Mouse (Mus musculus): ENCODE measurements around the gene Elane. TPM values are rescaled to one million over a fixed set of nuclear protein-coding genes. Genes with fewer than 3 reads are reported as not detected.
A peak's percentile ranks its signal among the peaks of the same experiment; 100 is the strongest.
"Not testable (repeated sequence)": the region's sequence is repeated elsewhere in the genome, so short reads cannot be mapped to it uniquely, and the experiment has no call there.

Gene Elane
- polyA plus RNA-seq, 1 experiment from 2014 or later: 11.1 TPM

DNA sequence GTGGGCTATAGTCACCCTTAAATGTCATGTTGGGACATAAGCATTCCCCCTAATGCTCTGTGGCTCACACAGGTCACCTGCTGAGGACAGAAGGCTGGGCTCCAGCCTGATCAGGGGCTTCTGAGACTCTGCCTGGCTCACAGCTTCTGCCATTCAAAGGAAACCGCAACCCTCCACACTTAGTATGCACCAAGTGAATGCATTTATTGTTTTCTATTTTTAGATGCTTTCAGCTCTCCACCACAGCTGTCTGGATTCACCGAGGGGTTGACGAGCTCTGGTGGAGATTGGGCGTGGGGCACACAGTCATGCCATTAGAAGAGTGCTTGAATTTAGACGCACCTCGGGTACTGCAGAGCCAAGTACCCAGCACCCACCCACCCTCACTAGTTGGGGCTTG, 12.7 kb upstream of the Elane start:
- peak overlapping the region; percentile 99 for H3K4me2 ChIP-seq
- WGBS: 13% methylated on average over 6 of the region's 6 CpGs
- H3K27me3 ChIP-seq (replicated peaks): no peaks in the 10 kb centered on the region
- no peaks in the 10 kb centered on the region for H3K9me3 ChIP-seq
- H3K4me1 ChIP-seq: peaks cover 23% of the 10 kb centered on the region; the same call in 1 of the 2 replicates
- ATAC-seq (ENCODE audit: insufficient read depth, low FRiP score, low read depth): no peak
- no peak overlapping the region for H3K9ac ChIP-seq
- H3K4me3 ChIP-seq (replicated peaks): peak overlapping the region; percentile 70
- H3K27ac ChIP-seq: no peak overlapping the region
- H3K36me3 ChIP-seq: no peaks in the 10 kb centered on the region

GRCm38 (mm10) chr10:79873715-79874289, 12.2 kb upstream of the Elane start:
- H3K4me3 ChIP-seq (replicated peaks): peak overlapping the region; percentile 70
- 0 out of 2 replicates have a peak overlapping the region, but pooled peaks have one; percentile 40 for H3K27ac ChIP-seq
- H3K4me1 ChIP-seq: peaks cover 23% of the 10 kb centered on the region; the same call in 1 of the 2 replicates
- no peak for ATAC-seq (ENCODE audit: insufficient read depth, low FRiP score, low read depth)
- 2% methylated on average over 26 of the region's 26 CpGs for WGBS
- no peaks in the 10 kb centered on the region for H3K9me3 ChIP-seq
- H3K4me2 ChIP-seq: peak overlapping the region; percentile 99
- peak overlapping the region; percentile 69 for H3K9ac ChIP-seq
- no peaks in the 10 kb centered on the region for H3K27me3 ChIP-seq (replicated peaks)
- no peaks in the 10 kb centered on the region for H3K36me3 ChIP-seq

GRCm38 (mm10) chr10:79874290-79874862, 11.7 kb upstream of the Elane start, which contains the start of the genes Prtn3 and Plppr3:
Gene Prtn3, plus strand, starts transcription at chr10:79874476.
Gene Plppr3, minus strand, starts transcription at chr10:79874634.
- Histone ChIP-seq H3K4me3 (replicated peaks) (peak within 1 kb of the TSS; percentile 70), H3K9me3 (no peaks in the 10 kb centered on the region), H3K9ac (peak within 1 kb of the TSS; percentile 69), H3K36me3 (no peaks in the 10 kb centered on the region), H3K4me1 (peaks cover 23% of the 10 kb centered on the region; the same call in 1 of the 2 replicates), H3K27me3 (replicated peaks) (no peaks in the 10 kb centered on the region), H3K27ac (peak within 1 kb of the TSS; percentile 40; the same call in 1 of the 2 replicates), H3K4me2 (peak within 1 kb of the TSS; percentile 99)
- under 1% methylated on average over 43 of the region's 57 CpGs for WGBS
- peak; percentile 64 for ATAC-seq (ENCODE audit: insufficient read depth, low FRiP score, low read depth)

- Histone ChIP-seq H3K27ac (no peak overlapping the region), H3K27me3 (replicated peaks) (no peaks in the 10 kb centered on the region), H3K36me3 (no peaks in the 10 kb centered on the region), H3K4me1 (peaks cover 42% of the 10 kb centered on the region), H3K9me3 (no peaks in the 10 kb centered on the region), H3K4me2 (no peak overlapping the region), H3K4me3 (replicated peaks) (no peak overlapping the region), H3K9ac (no peak overlapping the region)
- ATAC-seq (ENCODE audit: insufficient read depth, low FRiP score, low read depth): no peak
- 48% methylated on average over 1 of the region's 1 CpGs for WGBS
Observed at GRCm38 (mm10) chr10:79877174-79877573, 8.9 kb upstream of the Elane start.

DNA sequence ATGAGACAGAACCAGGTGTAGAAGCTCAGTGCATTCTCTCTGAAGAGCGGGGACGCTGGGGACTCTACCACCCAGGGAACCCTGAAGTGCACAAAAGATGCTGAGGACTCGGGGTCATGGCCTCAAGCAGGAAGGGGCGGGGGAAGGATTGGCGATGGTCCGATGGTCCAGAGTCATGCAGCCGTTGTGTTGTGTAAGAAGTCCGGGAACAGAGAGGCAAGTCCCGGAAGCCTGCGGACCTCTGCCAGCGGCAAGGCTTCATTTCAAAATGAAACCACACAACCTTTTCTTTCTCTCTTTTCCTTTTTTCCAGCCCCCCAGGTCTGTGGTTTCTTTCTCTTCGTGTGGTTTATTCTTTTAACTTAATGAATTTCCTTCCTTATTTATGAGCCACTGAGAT, 8.3 kb upstream of the Elane start:
- H3K4me1 ChIP-seq: peaks cover 45% of the 10 kb centered on the region
- no peaks in the 10 kb centered on the region for H3K27me3 ChIP-seq (replicated peaks)
- no peaks in the 10 kb centered on the region for H3K36me3 ChIP-seq
- no peak for ATAC-seq (ENCODE audit: insufficient read depth, low FRiP score, low read depth)
- H3K4me3 ChIP-seq (replicated peaks): no peak overlapping the region
- H3K27ac ChIP-seq: no peak overlapping the region
- no peak overlapping the region for H3K9ac ChIP-seq
- H3K4me2 ChIP-seq: no peak overlapping the region
- WGBS: 59% methylated on average over 12 of the region's 12 CpGs
- no peaks in the 10 kb centered on the region for H3K9me3 ChIP-seq

DNA sequence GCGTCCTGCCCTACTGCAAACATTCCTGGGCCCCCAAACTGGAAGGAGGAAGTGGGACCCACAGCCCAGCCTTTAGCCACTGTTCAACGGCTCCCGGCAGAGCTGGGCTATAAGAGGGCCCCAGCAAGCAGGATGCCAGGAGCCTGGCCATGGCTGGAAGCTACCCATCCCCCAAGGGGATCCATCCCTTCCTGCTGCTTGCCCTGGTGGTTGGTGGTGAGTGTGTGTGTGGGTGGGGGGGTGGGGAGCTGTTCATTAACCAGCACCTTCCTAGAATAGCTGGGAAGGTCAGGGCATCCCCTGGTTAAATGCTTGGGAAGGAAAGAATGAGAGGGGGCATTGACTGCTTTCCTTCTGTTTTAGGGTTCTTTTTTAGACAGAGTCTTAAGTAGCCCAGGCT, 6.5 kb upstream of the Elane start:
- Histone ChIP-seq H3K4me1 (peaks cover 36% of the 10 kb centered on the region), H3K27me3 (replicated peaks) (no peaks in the 10 kb centered on the region), H3K27ac (no peak overlapping the region), H3K4me3 (replicated peaks) (no peak overlapping the region), H3K4me2 (no peak overlapping the region), H3K36me3 (no peaks in the 10 kb centered on the region), H3K9me3 (no peaks in the 10 kb centered on the region), H3K9ac (no peak overlapping the region)
- ATAC-seq (ENCODE audit: insufficient read depth, low FRiP score, low read depth): no peak
- 29% methylated on average over 3 of the region's 3 CpGs for WGBS

DNA sequence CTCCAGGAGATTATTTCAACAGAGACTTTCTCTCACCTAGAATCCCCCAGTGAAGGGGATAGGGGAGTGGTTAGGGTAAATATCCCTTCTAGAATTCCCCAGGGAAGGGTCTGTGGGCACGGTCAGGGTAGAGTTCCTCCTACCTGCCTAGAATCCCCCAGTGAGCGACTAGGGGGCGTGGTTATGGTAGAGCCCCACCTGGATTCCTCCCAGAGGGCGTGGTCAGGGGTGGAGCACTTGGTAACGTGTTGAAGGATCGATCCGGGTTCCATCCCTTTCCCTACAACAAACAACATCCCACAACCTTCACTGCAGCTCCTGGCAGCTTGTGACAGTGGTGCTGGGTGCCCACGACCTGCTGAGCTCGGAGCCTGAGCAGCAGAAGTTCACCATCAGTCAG, 5.3 kb upstream of the Elane start:
- Histone ChIP-seq H3K9me3 (no peaks in the 10 kb centered on the region), H3K4me2 (peak overlapping the region; percentile 37), H3K27me3 (replicated peaks) (no peaks in the 10 kb centered on the region), H3K9ac (no peak overlapping the region), H3K27ac (no peak overlapping the region), H3K36me3 (no peaks in the 10 kb centered on the region), H3K4me3 (replicated peaks) (no peak overlapping the region), H3K4me1 (peaks cover 36% of the 10 kb centered on the region)
- no peak for ATAC-seq (ENCODE audit: insufficient read depth, low FRiP score, low read depth)
- WGBS: 14% methylated on average over 9 of the region's 9 CpGs

- ATAC-seq (ENCODE audit: insufficient read depth, low FRiP score, low read depth): 0 out of 2 replicates have a peak, but pooled peaks have one; percentile 27
- no peak overlapping the region for H3K27ac ChIP-seq
- no peaks in the 10 kb centered on the region for H3K27me3 ChIP-seq (replicated peaks)
- no peaks in the 10 kb centered on the region for H3K9me3 ChIP-seq
- no peak overlapping the region for H3K9ac ChIP-seq
- no peaks in the 10 kb centered on the region for H3K36me3 ChIP-seq
- peak overlapping the region; percentile 12 for H3K4me3 ChIP-seq (replicated peaks)
- peak overlapping the region; percentile 49 for H3K4me2 ChIP-seq
- 8% methylated on average over 22 of the region's 22 CpGs for WGBS
- peaks cover 35% of the 10 kb centered on the region for H3K4me1 ChIP-seq
Observed at GRCm38 (mm10) chr10:79881981-79882380, 4.1 kb upstream of the Elane start.

- 18% methylated on average over 22 of the region's 22 CpGs for WGBS
- Histone ChIP-seq H3K4me3 (replicated peaks) (no peak overlapping the region), H3K27ac (no peak overlapping the region)
Observed at GRCm38 (mm10) chr10:79883297-79884084, 2.6 kb upstream of the Elane start.

DNA sequence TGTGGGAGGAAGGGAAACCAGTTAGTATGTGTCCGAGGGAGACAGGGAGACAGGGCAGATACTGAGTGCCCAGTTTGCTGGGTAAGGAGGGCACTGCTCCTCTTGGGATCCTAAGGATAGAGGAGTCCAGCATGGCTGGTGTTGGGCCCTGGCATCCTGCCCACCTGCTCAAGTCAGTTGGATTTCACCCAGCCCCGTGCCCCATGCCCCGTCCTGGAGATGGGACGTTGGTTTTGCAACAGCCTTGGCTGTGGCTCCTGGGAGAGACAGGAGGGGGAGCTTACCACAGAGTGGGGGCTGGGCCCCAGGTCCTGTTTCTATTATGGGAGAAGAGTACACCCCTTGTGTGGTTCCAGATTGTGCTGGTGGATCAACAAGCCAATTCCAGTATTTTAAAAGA, 1.6 kb upstream of the Elane start:
- Histone ChIP-seq H3K27me3 (replicated peaks) (no peaks in the 10 kb centered on the region), H3K4me1 (peaks cover 27% of the 10 kb centered on the region), H3K27ac (no peak overlapping the region), H3K36me3 (no peaks in the 10 kb centered on the region), H3K4me2 (no peak overlapping the region), H3K9ac (no peak overlapping the region), H3K9me3 (no peaks in the 10 kb centered on the region), H3K4me3 (replicated peaks) (no peak overlapping the region)
- no peak for ATAC-seq (ENCODE audit: insufficient read depth, low FRiP score, low read depth)
- 59% methylated on average over 4 of the region's 4 CpGs for WGBS

More at GRCm38 (mm10) chr10:79883297-79884084, 2.6 kb upstream of the Elane start:
- Histone ChIP-seq H3K9me3 (no peaks in the 10 kb centered on the region), H3K4me2 (no peak overlapping the region), H3K9ac (no peak overlapping the region), H3K27me3 (replicated peaks) (no peaks in the 10 kb centered on the region), H3K4me1 (peaks cover 27% of the 10 kb centered on the region), H3K36me3 (no peaks in the 10 kb centered on the region)
- no peak for ATAC-seq (ENCODE audit: insufficient read depth, low FRiP score, low read depth)

DNA sequence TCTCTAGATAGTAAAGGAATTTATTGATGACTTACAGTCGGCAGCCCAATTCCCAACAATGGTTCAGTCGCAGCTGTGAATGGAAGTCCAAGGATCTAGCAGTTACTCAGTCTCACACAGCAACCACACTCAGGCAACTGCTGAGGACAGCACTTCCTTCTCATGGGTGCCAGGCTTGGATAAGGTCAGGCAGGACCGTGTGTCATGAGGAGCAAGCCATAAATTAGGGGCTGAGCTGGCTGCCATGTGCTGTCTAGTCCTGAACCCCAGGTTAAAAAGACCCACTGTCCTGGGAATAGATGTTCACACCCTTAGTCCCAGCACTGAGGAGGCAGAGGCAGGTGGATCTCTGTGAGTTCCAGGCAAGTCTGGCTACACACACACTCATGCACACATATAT, 1.1 kb upstream of the Elane start:
- H3K27ac ChIP-seq; H3K27me3 ChIP-seq (replicated peaks); H3K9ac ChIP-seq; ATAC-seq (ENCODE audit: insufficient read depth, low FRiP score, low read depth); H3K4me3 ChIP-seq (replicated peaks); H3K9me3 ChIP-seq; H3K4me2 ChIP-seq; H3K36me3 ChIP-seq: not testable (repeated sequence)
- 67% methylated on average over 3 of the region's 3 CpGs for WGBS
- H3K4me1 ChIP-seq: peaks cover 25% of the 10 kb centered on the region

DNA sequence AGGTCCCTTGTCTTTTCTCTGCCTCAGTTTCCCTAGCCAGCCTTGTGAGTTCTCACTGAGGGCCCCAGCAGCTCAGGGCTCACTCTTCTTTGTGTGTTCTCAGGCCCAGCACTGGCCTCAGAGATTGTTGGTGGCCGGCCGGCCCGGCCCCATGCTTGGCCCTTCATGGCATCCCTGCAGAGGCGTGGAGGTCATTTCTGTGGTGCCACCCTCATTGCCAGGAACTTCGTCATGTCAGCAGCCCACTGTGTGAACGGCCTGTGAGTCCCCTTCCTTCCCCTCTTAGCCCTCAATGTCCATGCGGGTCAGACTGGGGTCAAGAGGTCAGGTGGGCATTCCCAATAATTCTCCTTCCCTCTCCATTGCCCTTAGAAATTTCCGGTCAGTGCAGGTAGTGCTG, 564 bp downstream of the Elane start:
- Histone ChIP-seq H3K9ac (no peak overlapping the region), H3K27ac (no peak overlapping the region), H3K9me3 (no peaks in the 10 kb centered on the region), H3K4me1 (peaks cover 14% of the 10 kb centered on the region), H3K4me2 (no peak overlapping the region), H3K36me3 (no peaks in the 10 kb centered on the region), H3K27me3 (replicated peaks) (0 out of 2 replicates have a peak, but pooled peaks cover 4% of the 10 kb centered on the region), H3K4me3 (replicated peaks) (no peak overlapping the region)
- 77% methylated on average over 8 of the region's 8 CpGs for WGBS
- ATAC-seq (ENCODE audit: insufficient read depth, low FRiP score, low read depth): no peak
